Mouse (Mus musculus) telencephalon, adult 2 months (tissue): ENCODE measurements around the gene Ubl4a.
"Not testable (repeated sequence)": the region's sequence is repeated elsewhere in the genome, so short reads cannot be mapped to it uniquely, and the experiment has no call there.

Source experiments
- DNase-seq: peaks from one replicate; pipeline ENCODE4 v3.0.0-alpha.2; 2011; ENCODE audit warnings: low read depth, low spot score

The Ubl4a gene

GRCm38 (mm10) chrX:74372888-74373549 lies at the start of gene Ubl4a, which contains the start of gene Slc10a3:
Ubl4a (minus strand) TSS chrX:74373218.
Slc10a3 (minus strand) TSS chrX:74373349.
- peak; percentile 85 for DNase-seq

GRCm38 (mm10) chrX:74413377-74413776 lies 40.4 kb upstream of the Ubl4a start:
- DNase-seq, result no peak

- DNase-seq, result no peak
Observed at GRCm38 (mm10) chrX:74408340-74408739, 35.3 kb upstream of the Ubl4a start.

- DNase-seq, result no peak
Observed at GRCm38 (mm10) chrX:74400136-74400535, 27.1 kb upstream of the Ubl4a start.

GRCm38 (mm10) chrX:74392535-74393443 lies 19.8 kb upstream of the Ubl4a start, which contains the start of the genes Fam3a and Ikbkg:
Fam3a (minus strand) TSS chrX:74393272.
Ikbkg (plus strand) TSS chrX:74393290.
- peak; percentile 84 for DNase-seq

- no peak for DNase-seq
Observed at GRCm38 (mm10) chrX:74388153-74388552, 15.1 kb upstream of the Ubl4a start.

- DNase-seq, result no peak
Observed at GRCm38 (mm10) chrX:74384451-74384850, 11.4 kb upstream of the Ubl4a start.

GRCm38 (mm10) chrX:74368209-74368909 lies 4.7 kb downstream of the Ubl4a start:
- DNase-seq, result no peak

- no peak for DNase-seq
Observed at GRCm38 (mm10) chrX:74367512-74367911, 5.5 kb downstream of the Ubl4a start.

GRCm38 (mm10) chrX:74359171-74359570 lies 13.8 kb downstream of the Ubl4a start:
- no peak for DNase-seq

- not testable (repeated sequence) for DNase-seq
Observed at GRCm38 (mm10) chrX:74357069-74357468, 15.9 kb downstream of the Ubl4a start.

GRCm38 (mm10) chrX:74353467-74353770 lies 19.6 kb downstream of the Ubl4a start, which contains the start of gene Lage3:
Lage3 (minus strand) TSS chrX:74353618.
- peak; percentile 45 for DNase-seq

GRCm38 (mm10) chrX:74352645-74353466 lies 20.2 kb downstream of the Ubl4a start:
- DNase-seq, result no peak

GRCm38 (mm10) chrX:74330166-74330930 lies 42.7 kb downstream of the Ubl4a start:
- no peak for DNase-seq

- no peak for DNase-seq
Observed at GRCm38 (mm10) chrX:74329215-74329671, 43.8 kb downstream of the Ubl4a start.

- DNase-seq, result peak; percentile 18
Observed at GRCm38 (mm10) chrX:74328725-74329161, 44.3 kb downstream of the Ubl4a start, which contains the start of gene Plxna3. Plxna3 (plus strand) TSS chrX:74329066.
